Mouse (Mus musculus) thymus, postnatal 10 days (tissue): ENCODE results near the gene Itgad.
A peak's percentile ranks its signal among the peaks of the same experiment; 100 is the strongest.

Experiments
- DNase-seq, 2 experiments: peaks; one replicate each; pipeline ENCODE4 v3.0.0; 2021; ENCODE audit warnings: low spot score in 2 of 2

The Itgad gene

GRCm38 (mm10) chr7:128180126-128180525, 25.9 kb downstream of the Itgad start:
- peak; percentile 15 to 22 for DNase-seq

GRCm38 (mm10) chr7:128180546-128180945, 26.4 kb downstream of the Itgad start:
- peak in 1 of 2 experiments; percentile 39 for DNase-seq

GRCm38 (mm10) chr7:128181691-128182090, 27.5 kb downstream of the Itgad start:
- peak; percentile 52 to 57 for DNase-seq

- DNase-seq: no peak
Observed at GRCm38 (mm10) chr7:128201607-128202006, 47.4 kb downstream of the Itgad start.

- DNase-seq: no peak
Observed at GRCm38 (mm10) chr7:128203071-128203470, 48.9 kb downstream of the Itgad start.

GRCm38 (mm10) chr7:128204179-128204578, 50.0 kb downstream of the Itgad start:
- no peak for DNase-seq

GRCm38 (mm10) chr7:128205695-128206094, 51.5 kb downstream of the Itgad start:
- DNase-seq: no peak

- no peak for DNase-seq
Observed at GRCm38 (mm10) chr7:128206152-128206551, 52.0 kb downstream of the Itgad start, which contains the start of gene Cox6a2. Gene Cox6a2 (minus strand): TSS chr7:128206387.

GRCm38 (mm10) chr7:128208187-128208586, 54.0 kb downstream of the Itgad start:
- DNase-seq: peak; percentile 36 to 80

GRCm38 (mm10) chr7:128209826-128210225, 55.6 kb downstream of the Itgad start:
- DNase-seq: no peak

GRCm38 (mm10) chr7:128219952-128220351, 65.8 kb downstream of the Itgad start:
- no peak for DNase-seq

GRCm38 (mm10) chr7:128220936-128221335, 66.8 kb downstream of the Itgad start:
- DNase-seq: no peak

GRCm38 (mm10) chr7:128231741-128232140, 77.6 kb downstream of the Itgad start:
- DNase-seq: no peak

GRCm38 (mm10) chr7:128234796-128235195, 80.6 kb downstream of the Itgad start:
- no peak for DNase-seq

GRCm38 (mm10) chr7:128235481-128235880, 81.3 kb downstream of the Itgad start:
- DNase-seq: no peak

GRCm38 (mm10) chr7:128236426-128236825, 82.2 kb downstream of the Itgad start:
- DNase-seq: no peak

- peak; percentile 68 to 81 for DNase-seq
Observed at GRCm38 (mm10) chr7:128236856-128237592, 82.8 kb downstream of the Itgad start, which contains the start of gene Armc5. Gene Armc5 (plus strand): TSS chr7:128237342.

- DNase-seq: no peak
Observed at GRCm38 (mm10) chr7:128237593-128237926, 83.4 kb downstream of the Itgad start.

GRCm38 (mm10) chr7:128237927-128238778, 84.0 kb downstream of the Itgad start, which contains the start of gene 9130023H24Rik:
Gene 9130023H24Rik (minus strand): TSS chr7:128238031.
- peak; percentile 100 for DNase-seq

- DNase-seq: peak; percentile 16 to 57
Observed at GRCm38 (mm10) chr7:128238991-128239390, 84.8 kb downstream of the Itgad start.

GRCm38 (mm10) chr7:128240131-128240784, 86.1 kb downstream of the Itgad start:
- no peak for DNase-seq

GRCm38 (mm10) chr7:128242331-128242730, 88.2 kb downstream of the Itgad start:
- no peak for DNase-seq
